Mouse (Mus musculus) cerebellum, adult 2 months (tissue): ENCODE measurements around the gene Ctrc.

Experiments used
- CTCF ChIP-seq: fragments of 200-500 bp; IDR thresholded peaks from 2 replicates; pipeline ENCODE4 v1.5.1; 2011; ENCODE audit warnings: low read depth, mild to moderate bottlenecking, control low read depth, low read length, moderate library complexity, borderline replicate concordance; ENCODE audit not compliant: insufficient read depth
- POLR2A ChIP-seq: fragments of 200-500 bp; IDR thresholded peaks from 2 replicates; pipeline ENCODE4 v1.6.1; 2011; ENCODE audit warnings: low read length, control low read depth, borderline replicate concordance; ENCODE audit not compliant: insufficient read depth

GRCm38 (mm10) chr4:141781201-141781985 is 64.8 kb downstream of the Ctrc start:
- TF ChIP-seq CTCF = no peak
- TF ChIP-seq POLR2A = no peak
